Mouse (Mus musculus): ENCODE measurements around the gene Xxylt1.

DNA sequence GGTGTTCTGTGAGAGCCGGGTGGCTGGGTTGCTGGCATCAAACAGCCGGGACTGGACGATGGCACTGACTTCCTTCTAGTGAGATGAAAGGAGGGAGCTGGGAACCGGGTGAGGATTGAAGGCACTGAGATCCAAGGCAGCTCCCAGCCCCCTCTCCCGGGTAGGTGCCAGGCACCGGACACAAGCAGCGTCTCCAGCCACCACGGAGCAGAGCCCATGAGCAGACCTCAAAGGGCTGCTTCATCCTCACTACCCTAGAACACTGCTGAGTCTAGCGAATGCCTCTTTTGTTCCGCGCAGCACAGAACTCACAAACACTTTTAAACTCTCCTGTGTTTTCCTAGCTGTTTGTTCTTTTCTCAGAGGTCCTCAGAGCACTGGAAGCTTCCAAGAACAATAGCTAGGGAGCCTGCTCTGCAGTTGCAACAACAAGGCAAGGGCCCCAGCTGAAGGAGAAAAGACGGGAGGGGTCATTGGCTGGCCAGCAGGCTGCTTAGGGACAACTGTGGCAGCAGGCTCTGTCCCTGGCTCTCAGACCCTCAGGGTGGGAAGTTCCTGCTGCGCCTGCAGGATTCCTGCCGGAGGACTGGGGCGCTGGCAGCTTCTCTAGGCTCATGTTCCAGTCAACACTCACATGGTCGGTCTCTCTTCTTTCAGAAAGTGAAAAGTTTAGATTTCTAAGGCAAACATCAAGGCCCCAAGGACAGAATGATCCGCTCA is 96.2 kb downstream of the Xxylt1 start:
- TF ChIP-seq CTCF (conservative IDR thresholded peaks at IDR 0.05; ENCODE audit: insufficient read depth, insufficient read length, low read depth, low read length), result no peak
- no peak for TF ChIP-seq POLR2A (IDR thresholded peaks at IDR 0.05; ENCODE audit: low read depth, low read length)

All from kidney, adult 2 months (tissue).